Mouse (Mus musculus): ENCODE results near the gene Htr3b. TPM values are rescaled to one million over a fixed set of nuclear protein-coding genes. Genes with fewer than 3 reads are reported as not detected.
A peak's percentile ranks its signal among the peaks of the same experiment; 100 is the strongest.

Htr3b gene
- polyA plus RNA-seq, 1 experiment, result not detected

- WGBS, result 68% methylated on average over 5 of the region's 5 CpGs
- Histone ChIP-seq H3K27ac (ENCODE audit: control insufficient read depth, insufficient read depth, low read depth, low read length, poor library complexity) (no peak overlapping the region), H3K4me3 (replicated peaks; ENCODE audit: control insufficient read depth, low read depth, low read length) (no peak overlapping the region), H3K4me1 (ENCODE audit: control insufficient read depth, insufficient read depth, low read length) (no peaks in the 10 kb centered on the region)
- TF ChIP-seq CTCF (IDR thresholded peaks at IDR 0.05; ENCODE audit: control insufficient read depth, insufficient read depth, low read length) (no peak), POLR2A (IDR thresholded peaks at IDR 0.05; ENCODE audit: borderline replicate concordance, control insufficient read depth, low read depth, low read length) (no peak)
Measured at GRCm38 (mm10) chr9:48904421-48904820, 60.4 kb downstream of the Htr3b start.

- Histone ChIP-seq H3K27ac (ENCODE audit: control insufficient read depth, insufficient read depth, low read depth, low read length, poor library complexity) (no peak overlapping the region), H3K4me1 (ENCODE audit: control insufficient read depth, insufficient read depth, low read length) (no peaks in the 10 kb centered on the region), H3K4me3 (replicated peaks; ENCODE audit: control insufficient read depth, low read depth, low read length) (no peak overlapping the region)
- 73% methylated on average over 2 of the region's 2 CpGs for WGBS
- no peak for TF ChIP-seq POLR2A (IDR thresholded peaks at IDR 0.05; ENCODE audit: borderline replicate concordance, control insufficient read depth, low read depth, low read length)
- no peak for TF ChIP-seq CTCF (IDR thresholded peaks at IDR 0.05; ENCODE audit: control insufficient read depth, insufficient read depth, low read length)
Measured at GRCm38 (mm10) chr9:48903766-48904165, 61.0 kb downstream of the Htr3b start.

GRCm38 (mm10) chr9:48898551-48898950, 66.2 kb downstream of the Htr3b start:
- 21% methylated on average over 8 of the region's 8 CpGs for WGBS
- Histone ChIP-seq H3K27ac (ENCODE audit: control insufficient read depth, insufficient read depth, low read depth, low read length, poor library complexity) (no peak overlapping the region), H3K4me1 (ENCODE audit: control insufficient read depth, insufficient read depth, low read length) (no peaks in the 10 kb centered on the region), H3K4me3 (replicated peaks; ENCODE audit: control insufficient read depth, low read depth, low read length) (no peak overlapping the region)
- TF ChIP-seq CTCF (IDR thresholded peaks at IDR 0.05; ENCODE audit: control insufficient read depth, insufficient read depth, low read length), result no peak
- TF ChIP-seq POLR2A (IDR thresholded peaks at IDR 0.05; ENCODE audit: borderline replicate concordance, control insufficient read depth, low read depth, low read length), result no peak

GRCm38 (mm10) chr9:48895819-48896536, 68.8 kb downstream of the Htr3b start:
- Histone ChIP-seq H3K4me3 (replicated peaks; ENCODE audit: control insufficient read depth, low read depth, low read length) (no peak overlapping the region), H3K4me1 (ENCODE audit: control insufficient read depth, insufficient read depth, low read length) (no peaks in the 10 kb centered on the region), H3K27ac (ENCODE audit: control insufficient read depth, insufficient read depth, low read depth, low read length, poor library complexity) (no peak overlapping the region)
- 42% methylated on average over 18 of the region's 18 CpGs for WGBS
- TF ChIP-seq POLR2A (IDR thresholded peaks at IDR 0.05; ENCODE audit: borderline replicate concordance, control insufficient read depth, low read depth, low read length) (no peak), CTCF (IDR thresholded peaks at IDR 0.05; ENCODE audit: control insufficient read depth, insufficient read depth, low read length) (no peak)

GRCm38 (mm10) chr9:48894755-48895154, 70.0 kb downstream of the Htr3b start:
- Histone ChIP-seq H3K4me3 (replicated peaks; ENCODE audit: control insufficient read depth, low read depth, low read length) (no peak overlapping the region), H3K4me1 (ENCODE audit: control insufficient read depth, insufficient read depth, low read length) (no peaks in the 10 kb centered on the region), H3K27ac (ENCODE audit: control insufficient read depth, insufficient read depth, low read depth, low read length, poor library complexity) (no peak overlapping the region)
- TF ChIP-seq CTCF (IDR thresholded peaks at IDR 0.05; ENCODE audit: control insufficient read depth, insufficient read depth, low read length), result no peak
- TF ChIP-seq POLR2A (IDR thresholded peaks at IDR 0.05; ENCODE audit: borderline replicate concordance, control insufficient read depth, low read depth, low read length), result no peak
- 70% methylated on average over 6 of the region's 6 CpGs for WGBS

GRCm38 (mm10) chr9:48893986-48894385, 70.8 kb downstream of the Htr3b start:
- Histone ChIP-seq H3K4me1 (ENCODE audit: control insufficient read depth, insufficient read depth, low read length) (no peaks in the 10 kb centered on the region), H3K27ac (ENCODE audit: control insufficient read depth, insufficient read depth, low read depth, low read length, poor library complexity) (no peak overlapping the region), H3K4me3 (replicated peaks; ENCODE audit: control insufficient read depth, low read depth, low read length) (no peak overlapping the region)
- TF ChIP-seq CTCF (IDR thresholded peaks at IDR 0.05; ENCODE audit: control insufficient read depth, insufficient read depth, low read length) (peak; percentile 55), POLR2A (IDR thresholded peaks at IDR 0.05; ENCODE audit: borderline replicate concordance, control insufficient read depth, low read depth, low read length) (no peak)
- 21% methylated on average over 3 of the region's 3 CpGs for WGBS

GRCm38 (mm10) chr9:48889093-48889492, 75.7 kb downstream of the Htr3b start:
- 75% methylated on average over 7 of the region's 7 CpGs for WGBS
- Histone ChIP-seq H3K4me1 (ENCODE audit: control insufficient read depth, insufficient read depth, low read length) (no peaks in the 10 kb centered on the region), H3K27ac (ENCODE audit: control insufficient read depth, insufficient read depth, low read depth, low read length, poor library complexity) (no peak overlapping the region), H3K4me3 (replicated peaks; ENCODE audit: control insufficient read depth, low read depth, low read length) (no peak overlapping the region)
- TF ChIP-seq POLR2A (IDR thresholded peaks at IDR 0.05; ENCODE audit: borderline replicate concordance, control insufficient read depth, low read depth, low read length) (no peak), CTCF (IDR thresholded peaks at IDR 0.05; ENCODE audit: control insufficient read depth, insufficient read depth, low read length) (no peak)

Other genes starting within 250 kb of the Htr3b start
- 4.2 and 7.5 TPM in 2 replicates for gene Zbtb16, start 128.8 kb downstream of the Htr3b start, polyA plus RNA-seq (2011; ENCODE audit: insufficient read depth, insufficient read length, low replicate concordance, missing spikeins)
- not detected in 2 replicates for gene Htr3a, start 53.9 kb downstream of the Htr3b start, polyA plus RNA-seq (2011; ENCODE audit: insufficient read depth, insufficient read length, low replicate concordance, missing spikeins)
- 5.4 and 26.7 TPM in 2 replicates for gene Usp28, start 20.4 kb upstream of the Htr3b start, polyA plus RNA-seq (2011; ENCODE audit: insufficient read depth, insufficient read length, low replicate concordance, missing spikeins)
- gene Zw10, start 90.6 kb upstream of the Htr3b start, polyA plus RNA-seq (2011; ENCODE audit: insufficient read depth, insufficient read length, low replicate concordance, missing spikeins), result 22.2 and 32.1 TPM in 2 replicates
- gene Tmprss5, start 116.3 kb upstream of the Htr3b start, polyA plus RNA-seq (2011; ENCODE audit: insufficient read depth, insufficient read length, low replicate concordance, missing spikeins), result not detected in 2 replicates